Mouse (Mus musculus): Measurements from ENCODE around the gene Cfl1.
"Not testable (repeated sequence)": the region's sequence is repeated elsewhere in the genome, so short reads cannot be mapped to it uniquely, and the experiment has no call there.

Gene Cfl1

GRCm38 (mm10) chr19:5488878-5489571 is 1.2 kb upstream of the Cfl1 start:
- peak; percentile 92 to 94 for DNase-seq (ENCODE audit: low spot score in 2 of 2)

- not testable (repeated sequence) for DNase-seq (ENCODE audit: low spot score in 2 of 2)
These were observed 534 bp upstream of the Cfl1 start for GRCm38 (mm10) chr19:5489721-5490120.

GRCm38 (mm10) chr19:5490898-5491708 is 848 bp downstream of the Cfl1 start:
- DNase-seq (ENCODE audit: low spot score in 2 of 2): peak; percentile 91

- DNase-seq (ENCODE audit: low spot score in 2 of 2): no peak
These were observed 2.4 kb downstream of the Cfl1 start for GRCm38 (mm10) chr19:5492641-5493040.

DNA sequence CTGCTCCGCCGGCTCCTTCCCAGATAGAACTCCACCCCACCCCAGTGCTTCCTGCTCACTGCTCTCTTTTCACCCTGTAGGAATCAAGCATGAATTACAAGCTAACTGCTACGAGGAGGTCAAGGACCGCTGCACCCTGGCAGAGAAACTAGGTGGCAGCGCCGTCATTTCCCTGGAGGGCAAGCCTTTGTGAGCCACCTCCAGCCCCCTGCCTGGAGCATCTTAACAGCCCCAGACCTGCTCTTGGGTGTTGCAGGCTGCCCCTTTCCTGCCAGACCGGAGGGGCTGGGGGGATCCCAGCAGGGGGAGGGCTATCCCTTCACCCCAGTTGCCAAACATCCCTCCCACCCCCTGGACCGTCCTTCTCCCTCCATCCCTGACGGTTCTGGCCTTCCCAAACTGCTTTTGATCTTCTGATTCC is 3.1 kb downstream of the Cfl1 start:
- DNase-seq (ENCODE audit: low spot score in 2 of 2): peak in 1 of 2 experiments; percentile 26

GRCm38 (mm10) chr19:5494314-5494713 is 4.1 kb downstream of the Cfl1 start:
- DNase-seq (ENCODE audit: low spot score in 2 of 2): no peak

GRCm38 (mm10) chr19:5495353-5496051 is 5.2 kb downstream of the Cfl1 start:
- no peak for DNase-seq (ENCODE audit: low spot score in 2 of 2)

DNA sequence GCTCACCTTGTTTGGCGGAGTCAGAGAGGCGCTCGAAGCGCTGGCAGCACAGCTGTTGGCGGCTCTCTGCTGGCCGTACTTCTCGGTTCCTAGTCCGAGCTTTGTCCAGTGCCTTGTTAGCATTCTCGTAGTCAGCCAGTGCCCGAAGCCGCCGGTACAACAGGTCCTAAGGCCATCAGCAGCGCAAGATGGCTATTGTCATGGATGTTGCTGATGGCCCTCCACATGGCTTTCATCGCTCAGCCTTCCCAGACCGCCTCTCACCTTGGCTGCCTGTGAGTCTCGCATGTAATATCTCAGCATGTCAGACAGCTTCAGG is 5.8 kb downstream of the Cfl1 start:
- DNase-seq (ENCODE audit: low spot score in 2 of 2): no peak

- no peak for DNase-seq (ENCODE audit: low spot score in 2 of 2)
These were observed 10.1 kb downstream of the Cfl1 start for GRCm38 (mm10) chr19:5500330-5500875.

- DNase-seq (ENCODE audit: low spot score in 2 of 2): no peak
These were observed 13.4 kb downstream of the Cfl1 start, which contains the start of gene 1700020D05Rik for GRCm38 (mm10) chr19:5503687-5504086. Gene 1700020D05Rik, minus strand, starts transcription at chr19:5503787.

GRCm38 (mm10) chr19:5510031-5511026 is 20.1 kb downstream of the Cfl1 start, which contains the start of gene Snx32:
Gene Snx32, minus strand, starts transcription at chr19:5510538.
- peak; percentile 96 to 97 for DNase-seq (ENCODE audit: low spot score in 2 of 2)

GRCm38 (mm10) chr19:5511074-5511632 is 20.9 kb downstream of the Cfl1 start:
- DNase-seq (ENCODE audit: low spot score in 2 of 2): no peak

DNA sequence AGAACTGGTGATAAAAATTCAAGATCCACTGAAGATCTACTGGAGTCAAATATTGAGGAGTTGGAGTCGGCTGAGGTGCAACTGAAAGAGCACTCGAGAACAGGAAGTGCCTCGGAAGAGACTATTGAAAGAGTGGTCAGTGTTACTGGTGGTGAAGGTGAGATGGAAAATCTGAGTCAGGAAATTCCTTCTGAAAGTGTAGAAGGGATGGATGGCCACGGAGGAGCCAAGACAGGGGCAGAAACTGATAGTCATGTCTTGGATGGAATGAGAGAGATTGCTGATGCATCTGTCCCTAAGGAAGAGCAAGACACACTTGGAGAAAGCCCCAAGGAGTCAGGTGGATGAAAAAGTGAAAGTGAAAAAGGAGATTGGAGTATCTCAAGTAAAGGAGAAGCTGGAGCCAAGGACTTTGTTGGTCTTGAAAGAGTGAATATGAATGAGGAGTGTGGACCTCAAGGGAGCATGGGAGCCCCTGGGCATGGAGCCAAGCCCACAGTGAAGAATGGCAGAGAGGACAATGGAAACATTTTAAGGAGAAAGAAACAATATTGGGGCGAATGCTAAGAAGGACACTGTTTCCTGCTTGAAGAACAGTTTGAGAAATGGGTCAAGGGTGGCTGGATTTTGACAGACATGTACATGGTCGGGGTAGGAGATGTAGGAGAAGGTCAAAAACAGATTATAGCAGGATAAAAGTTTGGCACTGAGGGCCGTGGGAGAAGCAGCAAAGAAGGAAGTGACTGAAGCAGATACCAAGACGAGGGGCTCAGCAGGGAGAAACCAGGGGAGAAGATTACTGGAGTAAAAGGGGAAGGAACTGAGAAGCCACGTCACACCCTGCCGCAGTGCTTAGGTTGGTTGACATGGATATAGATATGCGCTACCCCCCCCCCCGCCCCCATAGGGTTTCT is 22.1 kb downstream of the Cfl1 start:
- DNase-seq (ENCODE audit: low spot score in 2 of 2): peak; percentile 21 to 32

DNA sequence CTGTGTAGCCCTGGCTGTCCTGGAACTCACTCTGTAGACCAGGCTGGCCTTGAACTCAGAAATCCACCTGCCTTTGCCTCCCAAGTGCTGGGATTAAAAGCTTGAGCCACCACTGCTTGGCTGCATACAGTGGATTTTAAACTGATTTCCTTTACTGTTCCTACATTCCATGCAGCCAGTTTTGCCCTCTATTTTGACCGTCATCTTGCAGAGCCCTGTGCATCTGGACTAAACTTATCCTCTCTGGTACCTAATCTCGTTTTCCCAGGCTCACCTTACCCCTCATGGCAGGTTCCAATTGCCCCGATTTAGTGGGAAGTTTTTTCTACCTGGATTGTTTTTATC is 22.7 kb downstream of the Cfl1 start:
- DNase-seq (ENCODE audit: low spot score in 2 of 2): no peak

DNA sequence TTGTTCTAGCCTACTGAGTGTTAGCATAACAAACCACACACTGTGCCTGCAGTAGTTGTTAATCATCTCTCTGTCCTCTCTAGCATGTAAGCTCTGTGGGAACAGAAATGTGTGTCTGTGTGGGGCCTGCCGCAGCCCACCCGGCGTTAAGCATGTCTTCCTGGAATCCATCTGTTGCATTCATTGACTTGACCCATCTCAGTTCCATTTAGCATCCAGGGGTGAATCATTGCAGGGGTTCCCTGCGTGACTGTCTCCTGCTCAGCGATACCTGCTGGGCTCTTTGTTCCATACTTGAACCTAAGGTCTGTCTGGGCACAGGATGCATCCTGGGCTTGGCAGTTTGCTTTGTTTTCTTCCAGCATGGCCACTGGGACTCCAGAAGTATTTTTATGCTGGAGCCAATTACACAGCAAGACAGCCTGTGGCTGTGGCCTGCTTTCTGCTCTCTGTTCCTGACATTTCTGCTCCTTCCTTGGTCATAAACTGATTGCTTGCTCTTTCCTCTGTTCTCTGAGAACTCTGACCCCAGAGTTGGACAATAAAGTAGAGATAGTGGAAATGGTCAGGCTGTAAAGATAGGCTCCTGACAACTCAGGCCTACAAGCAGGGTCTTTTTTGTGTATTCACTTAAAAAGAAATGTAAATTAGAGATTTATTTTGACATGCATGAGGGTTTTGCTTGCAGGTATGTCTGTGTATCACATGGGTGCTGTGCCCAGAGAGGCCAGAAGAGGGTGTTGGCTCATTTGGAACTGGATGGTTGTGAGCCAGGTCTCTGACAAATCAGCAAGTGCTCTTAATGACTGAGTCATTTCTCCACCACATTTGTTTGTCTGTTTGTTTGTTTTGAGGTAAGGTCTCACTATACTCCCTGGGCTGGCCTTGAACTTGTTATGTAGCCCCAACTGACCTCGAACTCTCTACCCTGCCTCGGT is 25.9 kb downstream of the Cfl1 start:
- no peak for DNase-seq (ENCODE audit: low spot score in 2 of 2)

DNA sequence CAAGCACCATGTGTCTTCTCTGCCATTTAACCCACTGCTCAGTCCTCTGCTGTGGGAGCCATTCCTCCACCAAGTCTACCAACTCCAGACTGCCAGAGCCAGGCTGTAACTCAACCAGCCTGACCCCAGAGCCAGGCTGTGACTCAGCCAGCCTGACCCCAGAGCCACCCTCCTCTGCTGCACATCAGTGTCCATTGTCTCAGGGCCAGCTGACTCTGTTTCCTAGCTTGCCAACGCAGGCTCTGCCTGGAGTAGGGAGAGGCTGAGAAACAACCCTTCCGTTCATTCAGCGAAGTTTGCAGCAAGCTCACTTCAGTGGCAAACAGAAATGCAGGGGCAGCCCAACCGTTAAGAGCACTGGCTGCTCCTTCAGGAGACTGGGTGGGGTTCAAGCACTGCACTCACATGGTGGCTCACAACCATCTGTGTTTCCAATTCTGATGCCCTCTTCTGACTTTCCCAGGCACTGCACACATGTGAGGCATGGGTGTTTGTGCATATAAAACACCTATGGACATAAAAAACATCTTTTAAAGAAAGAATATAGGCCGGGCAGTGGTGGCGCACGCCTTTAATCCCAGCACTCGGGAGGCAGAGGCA is 26.8 kb downstream of the Cfl1 start:
- no peak for DNase-seq (ENCODE audit: low spot score in 2 of 2)

DNA sequence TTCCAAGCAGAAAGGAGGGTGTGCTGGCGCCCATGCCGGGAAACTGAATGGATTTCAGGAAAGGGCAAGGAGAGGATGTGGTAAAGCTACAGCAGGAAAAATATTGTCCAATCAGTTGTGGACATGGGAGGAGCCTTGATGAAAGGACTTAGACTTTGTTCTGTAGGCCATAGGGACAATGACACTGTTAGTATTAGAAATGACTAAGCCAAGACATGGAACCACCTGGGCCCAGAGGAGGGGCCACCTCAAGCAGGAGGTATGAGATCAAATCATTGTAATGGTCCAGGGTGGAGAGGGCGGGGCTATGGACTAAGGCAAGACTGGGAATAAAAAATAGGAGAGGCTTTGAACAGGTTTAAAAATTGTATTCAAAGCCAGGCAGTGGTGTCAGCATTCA is 28.5 kb downstream of the Cfl1 start:
- DNase-seq (ENCODE audit: low spot score in 2 of 2): no peak

DNA sequence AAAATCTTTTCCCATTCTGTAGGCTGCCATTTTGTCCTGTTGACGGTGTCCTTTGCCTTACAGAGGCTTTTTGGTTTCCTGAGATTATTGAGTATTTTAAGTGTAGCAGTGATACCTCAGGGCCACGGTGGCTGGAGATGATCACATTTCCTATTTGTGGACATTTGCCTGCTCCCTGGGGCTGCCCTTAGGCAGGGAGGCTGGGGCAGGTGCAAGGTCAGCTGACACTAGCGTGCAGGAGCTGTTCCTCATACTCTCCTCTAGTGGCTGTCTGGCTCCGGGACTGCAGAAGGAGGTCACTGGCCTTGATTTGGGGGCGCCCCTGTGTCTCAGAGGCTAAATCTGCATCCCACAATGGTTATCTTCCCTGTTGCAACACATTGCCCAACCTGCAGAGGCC is 34.9 kb downstream of the Cfl1 start:
- no peak for DNase-seq (ENCODE audit: low spot score in 2 of 2)
